Mouse (Mus musculus) cerebellum, adult 9-11 months (tissue): Measurements from ENCODE around the gene H2-Aa.
A peak's percentile ranks its signal among the peaks of the same experiment; 100 is the strongest.

Experiments
- DNase-seq: peaks from one replicate; pipeline ENCODE4 v3.0.0; 2022

The H2-Aa gene

GRCm38 (mm10) chr17:34260551-34260950 lies 27.1 kb downstream of the H2-Aa start:
- no peak for DNase-seq

- peak; percentile 12 for DNase-seq
Observed at GRCm38 (mm10) chr17:34257594-34258375, 29.8 kb downstream of the H2-Aa start, which contains the start of gene H2-Ab1. TSS of gene H2-Ab1 (plus strand) at chr17:34257689.

- no peak for DNase-seq
Observed at GRCm38 (mm10) chr17:34256501-34256900, 31.1 kb downstream of the H2-Aa start.

GRCm38 (mm10) chr17:34251666-34252065 lies 36.0 kb downstream of the H2-Aa start:
- no peak for DNase-seq

- DNase-seq, result peak; percentile 17
Observed at GRCm38 (mm10) chr17:34249878-34250277, 37.7 kb downstream of the H2-Aa start.

- no peak for DNase-seq
Observed at GRCm38 (mm10) chr17:34249361-34249760, 38.3 kb downstream of the H2-Aa start.

- no peak for DNase-seq
Observed at GRCm38 (mm10) chr17:34248764-34249163, 38.9 kb downstream of the H2-Aa start.

- no peak for DNase-seq
Observed at GRCm38 (mm10) chr17:34247047-34247446, 40.6 kb downstream of the H2-Aa start.

GRCm38 (mm10) chr17:34244656-34245055 lies 43.0 kb downstream of the H2-Aa start:
- no peak for DNase-seq

GRCm38 (mm10) chr17:34240916-34241315 lies 46.7 kb downstream of the H2-Aa start:
- no peak for DNase-seq

- DNase-seq, result no peak
Observed at GRCm38 (mm10) chr17:34240366-34240765, 47.3 kb downstream of the H2-Aa start.

GRCm38 (mm10) chr17:34239601-34240041 lies 48.0 kb downstream of the H2-Aa start:
- DNase-seq, result no peak

- no peak for DNase-seq
Observed at GRCm38 (mm10) chr17:34238706-34239105, 48.9 kb downstream of the H2-Aa start, which contains the start of gene H2-Ob. TSS of gene H2-Ob (plus strand) at chr17:34238903.

- no peak for DNase-seq
Observed at GRCm38 (mm10) chr17:34237741-34238140, 49.9 kb downstream of the H2-Aa start.

GRCm38 (mm10) chr17:34236691-34237090 lies 50.9 kb downstream of the H2-Aa start:
- no peak for DNase-seq

GRCm38 (mm10) chr17:34234926-34235325 lies 52.7 kb downstream of the H2-Aa start:
- DNase-seq, result peak; percentile 27
